Mouse (Mus musculus) forebrain, embryonic 16.5 days (tissue): ENCODE measurements at regions not wholly inside any gene's neighbourhood (a gene's known extent, or its start where the extent isn't known, plus 50 kb on each side); places are given as distances from the start of the nearest gene placed in this dataset.

Experiments used
- ATAC-seq: fragments of 200-750 bp; cut with Nextera tagmentation; 2 replicates; pipeline ENCODE4 v1.8.0; 2017; ENCODE audit warnings: mild to moderate bottlenecking, moderate library complexity
- H3K27ac ChIP-seq: fragments of 300-500 bp; sonication (generic); 2 replicates; pipeline ENCODE4 v1.5.1; 2014; ENCODE audit warnings: low read length, control low read depth
- H3K27me3 ChIP-seq: fragments of 300-500 bp; sonication (generic); replicated peaks from 2 replicates; pipeline ENCODE4 v1.6.1; 2014; ENCODE audit warnings: low read length; ENCODE audit not compliant: control insufficient read depth, insufficient read depth
- H3K36me3 ChIP-seq: fragments of 300-500 bp; sonication (generic); 2 replicates; pipeline ENCODE4 v1.6.1; 2014; ENCODE audit not compliant: control insufficient read depth, insufficient read depth
- H3K4me1 ChIP-seq: fragments of 300-500 bp; sonication (generic); replicated peaks from 2 replicates; pipeline ENCODE4 v1.6.1; 2014; ENCODE audit warnings: low read length; ENCODE audit not compliant: control insufficient read depth, insufficient read depth
- H3K4me2 ChIP-seq: fragments of 300-500 bp; sonication (generic); 2 replicates; pipeline ENCODE4 v1.6.1; 2014; ENCODE audit warnings: mild to moderate bottlenecking, low read length, control low read depth
- H3K4me3 ChIP-seq: fragments of 300-500 bp; sonication (generic); replicated peaks from 2 replicates; pipeline ENCODE4 v1.5.1; 2014; ENCODE audit warnings: mild to moderate bottlenecking, low read length, control low read depth
- H3K9ac ChIP-seq: fragments of 300-500 bp; sonication (generic); replicated peaks from 2 replicates; pipeline ENCODE4 v1.6.1; 2014; ENCODE audit warnings: low read depth, low read length, control low read depth
- H3K9me3 ChIP-seq: fragments of 300-500 bp; sonication (generic); 2 replicates; pipeline ENCODE4 v1.6.1; 2016; ENCODE audit warnings: low read length; ENCODE audit not compliant: control insufficient read depth
- WGBS: fragments of 180-500 bp; shearing (Covaris S2); extraction: QIAGEN DNeasy Blood & Tissue Kit; methylation state at CpG from one replicate; pipeline ENCODE4 v1.1.7; 2014; 5-methylcytosine and 5-hydroxymethylcytosine counted together

DNA sequence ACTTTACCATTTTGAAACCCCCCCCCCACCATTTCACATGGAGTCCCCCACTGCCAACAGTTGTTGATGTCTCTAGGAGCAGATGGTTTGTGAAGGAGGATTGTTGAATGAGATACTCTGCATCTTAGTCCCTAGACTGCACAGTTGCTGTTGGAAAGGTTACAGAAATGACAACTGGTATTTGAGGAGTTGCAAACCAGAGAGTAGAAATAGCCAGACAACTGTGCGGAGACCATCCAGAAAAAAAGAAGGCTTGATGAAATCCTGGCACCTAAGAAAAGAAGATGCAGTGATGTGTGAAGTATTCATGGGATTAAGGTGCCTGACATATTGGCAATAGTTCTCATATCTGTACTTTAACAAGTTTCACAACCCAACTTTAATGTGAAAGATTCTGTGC lies 1069.2 kb upstream of the Slc39a10 start:
- ATAC-seq, result peak; percentile 98
- no peaks in the 10 kb centered on the region for H3K27me3 ChIP-seq
- H3K4me1 ChIP-seq, result no peaks in the 10 kb centered on the region
- H3K4me3 ChIP-seq, result no peak overlapping the region
- no peaks in the 10 kb centered on the region for H3K36me3 ChIP-seq
- no peak overlapping the region for H3K27ac ChIP-seq
- H3K9me3 ChIP-seq, result no peaks in the 10 kb centered on the region
- no peak overlapping the region for H3K4me2 ChIP-seq
- no peak overlapping the region for H3K9ac ChIP-seq
- WGBS, result 57% methylated on average over 1 of the region's 1 CpGs

DNA sequence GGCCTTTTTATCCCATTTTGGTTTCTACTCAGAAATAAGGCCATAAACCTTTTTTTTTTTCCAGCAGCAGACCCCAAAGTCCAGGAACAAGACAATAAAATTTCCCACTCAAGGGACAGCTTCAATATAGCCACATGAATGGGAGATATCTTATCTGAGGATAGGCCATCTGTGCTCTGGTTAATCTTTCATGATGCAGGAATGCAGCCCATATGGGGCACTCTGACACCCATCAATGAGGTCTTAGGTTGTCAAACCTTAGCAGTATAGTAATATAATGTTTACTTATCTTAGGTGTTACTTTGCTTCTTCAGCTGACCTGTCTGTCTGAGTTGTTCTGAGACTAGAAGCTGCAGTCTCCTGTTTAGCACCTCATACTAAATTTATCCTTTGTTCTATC lies 1048.0 kb upstream of the Slc39a10 start:
- H3K27me3 ChIP-seq, result no peaks in the 10 kb centered on the region
- no peak for ATAC-seq
- H3K4me2 ChIP-seq, result no peak overlapping the region
- H3K4me3 ChIP-seq, result no peak overlapping the region
- no peaks in the 10 kb centered on the region for H3K4me1 ChIP-seq
- no peaks in the 10 kb centered on the region for H3K9me3 ChIP-seq
- no peak overlapping the region for H3K27ac ChIP-seq
- H3K9ac ChIP-seq, result no peak overlapping the region
- H3K36me3 ChIP-seq, result no peaks in the 10 kb centered on the region

DNA sequence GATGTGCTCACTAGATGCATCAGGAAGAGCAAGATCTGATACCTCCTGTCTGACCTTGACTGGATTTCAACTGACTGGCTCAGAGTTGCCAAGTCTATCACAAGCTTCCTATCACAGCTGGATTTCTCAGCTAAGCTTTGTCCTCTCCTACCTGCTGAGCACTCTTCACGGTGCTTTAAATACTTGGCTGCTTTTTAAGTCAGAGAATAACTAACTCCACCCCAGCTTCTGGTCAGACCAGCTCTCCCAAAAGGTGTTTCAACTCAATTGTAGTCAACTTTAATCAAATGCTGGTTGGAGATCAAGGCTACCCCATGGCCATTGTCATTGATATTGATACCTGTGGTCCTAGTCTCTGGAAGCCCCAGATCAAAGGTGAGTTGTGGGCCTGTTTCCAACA lies 1021.5 kb upstream of the Slc39a10 start:
- no peaks in the 10 kb centered on the region for H3K9me3 ChIP-seq
- H3K36me3 ChIP-seq, result no peaks in the 10 kb centered on the region
- H3K4me2 ChIP-seq, result no peak overlapping the region
- 22% methylated on average over 1 of the region's 1 CpGs for WGBS
- H3K9ac ChIP-seq, result no peak overlapping the region
- no peak overlapping the region for H3K4me3 ChIP-seq
- H3K27ac ChIP-seq, result no peak overlapping the region
- H3K4me1 ChIP-seq, result no peaks in the 10 kb centered on the region
- no peak for ATAC-seq
- no peaks in the 10 kb centered on the region for H3K27me3 ChIP-seq
